Mouse (Mus musculus) cerebellum, adult 18-20 months (tissue): ENCODE data around the gene Rcor1.

ENCODE experiments used
- DNase-seq, 2 experiments: peaks; one replicate each; pipeline ENCODE4 v3.0.0; 2021

Gene Rcor1

DNA sequence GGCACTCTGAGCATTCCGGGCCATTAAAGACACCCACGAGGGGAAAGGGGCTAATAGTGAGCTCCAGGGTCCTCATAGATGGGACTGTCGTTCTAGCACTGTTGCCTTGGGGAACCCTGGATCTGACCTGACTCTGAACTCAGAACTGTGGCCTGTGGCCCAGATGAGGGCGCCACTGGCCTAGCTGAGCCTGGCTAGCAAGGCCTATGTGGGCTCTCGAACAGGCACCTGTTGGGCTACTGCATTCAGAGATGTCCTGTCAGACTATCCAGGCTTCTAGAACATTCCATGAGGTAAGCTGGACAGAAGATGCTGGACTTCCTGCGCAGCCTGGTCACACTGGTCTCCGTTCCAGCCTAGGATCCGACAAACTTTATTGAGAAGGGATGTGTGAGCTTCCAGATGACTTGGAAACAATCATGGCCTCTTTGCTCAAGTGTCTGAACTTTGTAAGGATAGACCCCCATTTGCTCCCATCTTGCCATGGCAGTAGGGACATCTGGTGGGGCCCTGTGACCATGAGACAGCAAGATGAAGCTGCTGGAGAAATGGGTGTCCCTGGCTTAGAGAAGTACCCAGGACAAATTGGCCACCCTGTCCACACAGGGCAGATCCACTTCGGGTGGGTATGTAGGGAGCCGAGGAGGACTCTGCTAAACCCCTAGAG, 126.1 kb downstream of the Rcor1 start:
- DNase-seq: peak; percentile 61 to 64
